Mouse (Mus musculus) heart, adult 9 months (tissue): ENCODE data around the gene Ifna6.

Experiments used
- DNase-seq, 2 experiments: peaks; one replicate each; pipeline ENCODE4 v3.0.0; 2022; ENCODE audit warnings: low spot score in 2 of 2

Ifna6 gene

GRCm38 (mm10) chr4:88845334-88845733 lies 18.1 kb downstream of the Ifna6 start:
- DNase-seq: no peak

GRCm38 (mm10) chr4:88849698-88850097 lies 22.5 kb downstream of the Ifna6 start, which contains the start of gene Ifna1:
TSS of gene Ifna1 (plus strand) at chr4:88850087.
- no peak for DNase-seq

GRCm38 (mm10) chr4:88851026-88851763 lies 24.0 kb downstream of the Ifna6 start:
- DNase-seq: no peak

- no peak for DNase-seq
These were observed 32.0 kb downstream of the Ifna6 start for GRCm38 (mm10) chr4:88859214-88859613.

- DNase-seq: no peak
These were observed 36.1 kb downstream of the Ifna6 start for GRCm38 (mm10) chr4:88863309-88863708.

GRCm38 (mm10) chr4:88864599-88864998 lies 37.4 kb downstream of the Ifna6 start:
- peak in 1 of 2 experiments; percentile 16 for DNase-seq

GRCm38 (mm10) chr4:88865011-88865569 lies 37.9 kb downstream of the Ifna6 start:
- no peak for DNase-seq

GRCm38 (mm10) chr4:88867366-88867925 lies 40.2 kb downstream of the Ifna6 start:
- DNase-seq: peak; percentile 33 to 65

GRCm38 (mm10) chr4:88867926-88868911 lies 41.0 kb downstream of the Ifna6 start:
- DNase-seq: peak; percentile 16 to 38

GRCm38 (mm10) chr4:88872691-88873090 lies 45.5 kb downstream of the Ifna6 start:
- DNase-seq: peak in 1 of 2 experiments; percentile 18

- no peak for DNase-seq
These were observed 48.3 kb downstream of the Ifna6 start for GRCm38 (mm10) chr4:88875435-88876095.

GRCm38 (mm10) chr4:88876520-88876919 lies 49.3 kb downstream of the Ifna6 start:
- DNase-seq: no peak
